Mouse (Mus musculus): Measurements from ENCODE around the gene Myh10. TPM values are rescaled to one million over a fixed set of nuclear protein-coding genes. Genes with fewer than 3 reads are reported as not detected.

Gene Myh10
- polyA plus RNA-seq, 1 experiment from 2014 or later, result 147 TPM

- Histone ChIP-seq H3K27me3 (ENCODE audit: insufficient read depth, low read length) (no peaks in the 10 kb centered on the region), H3K4me3 (ENCODE audit: low read length) (no peak overlapping the region), H3K4me1 (ENCODE audit: insufficient read depth, low read length) (peaks cover 21% of the 10 kb centered on the region; the same call in 1 of the 2 replicates), H3K36me3 (ENCODE audit: insufficient read depth, low read length) (no peaks in the 10 kb centered on the region), H3K9me3 (ENCODE audit: low read length) (no peaks in the 10 kb centered on the region), H3K27ac (ENCODE audit: low read length) (peak overlapping the region; percentile 57), H3K9ac (replicated peaks; ENCODE audit: low read length) (no peak overlapping the region), H3K4me2 (replicated peaks; ENCODE audit: low read depth, low read length) (no peak overlapping the region; the same call in 1 of the 2 replicates)
- WGBS, result 59% methylated on average over 5 of the region's 5 CpGs
- ATAC-seq (ENCODE audit: low FRiP score, low TSS enrichment), result no peak
These were observed 894 bp upstream of the Myh10 start for GRCm38 (mm10) chr11:68690465-68690864.

DNA sequence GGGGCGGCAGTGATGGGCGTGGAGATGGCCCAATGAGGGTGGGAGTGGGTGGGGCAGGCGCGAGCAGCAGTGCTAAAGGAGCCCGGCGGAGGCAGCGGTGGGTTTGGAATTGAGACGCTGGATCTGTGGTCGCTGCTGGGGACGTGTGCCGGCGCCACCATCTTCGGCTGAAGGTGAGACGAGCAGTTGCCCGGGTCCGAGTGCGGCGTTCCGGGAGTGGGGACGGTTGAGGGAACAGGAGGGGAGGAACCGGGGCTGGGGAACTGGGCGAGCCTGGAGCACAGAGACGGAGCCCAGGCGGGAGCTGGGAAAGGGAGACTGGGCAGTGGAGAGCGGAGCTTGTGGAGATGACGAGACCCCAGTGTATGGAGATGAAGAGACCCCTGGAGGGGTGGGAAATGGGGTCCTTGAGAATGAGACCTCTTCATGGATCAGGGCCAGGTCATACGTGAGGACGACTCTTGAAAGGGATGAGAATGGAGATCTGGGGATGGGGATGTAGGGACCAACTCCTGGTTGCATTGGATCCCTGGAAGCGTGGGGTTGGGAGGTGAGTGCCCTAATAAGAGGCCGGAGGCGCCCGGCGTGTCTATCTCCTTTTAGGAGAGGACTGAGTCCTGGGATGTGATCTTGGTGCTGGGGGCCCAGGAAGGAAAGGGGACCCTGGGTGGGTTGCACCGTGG lies 792 bp downstream of the Myh10 start:
- Histone ChIP-seq H3K27ac (ENCODE audit: low read length) (peak overlapping the region; percentile 99), H3K36me3 (ENCODE audit: insufficient read depth, low read length) (no peaks in the 10 kb centered on the region), H3K4me1 (ENCODE audit: insufficient read depth, low read length) (peaks cover 23% of the 10 kb centered on the region; the same call in 1 of the 2 replicates), H3K27me3 (ENCODE audit: insufficient read depth, low read length) (no peaks in the 10 kb centered on the region), H3K9ac (replicated peaks; ENCODE audit: low read length) (peak overlapping the region; percentile 97), H3K4me2 (replicated peaks; ENCODE audit: low read depth, low read length) (peak overlapping the region; percentile 76), H3K4me3 (ENCODE audit: low read length) (peak overlapping the region; percentile 93), H3K9me3 (ENCODE audit: low read length) (no peaks in the 10 kb centered on the region)
- WGBS, result 0% methylated on average over 34 of the region's 34 CpGs
- ATAC-seq (ENCODE audit: low FRiP score, low TSS enrichment), result peak; percentile 1; the same call in 1 of the 2 replicates

DNA sequence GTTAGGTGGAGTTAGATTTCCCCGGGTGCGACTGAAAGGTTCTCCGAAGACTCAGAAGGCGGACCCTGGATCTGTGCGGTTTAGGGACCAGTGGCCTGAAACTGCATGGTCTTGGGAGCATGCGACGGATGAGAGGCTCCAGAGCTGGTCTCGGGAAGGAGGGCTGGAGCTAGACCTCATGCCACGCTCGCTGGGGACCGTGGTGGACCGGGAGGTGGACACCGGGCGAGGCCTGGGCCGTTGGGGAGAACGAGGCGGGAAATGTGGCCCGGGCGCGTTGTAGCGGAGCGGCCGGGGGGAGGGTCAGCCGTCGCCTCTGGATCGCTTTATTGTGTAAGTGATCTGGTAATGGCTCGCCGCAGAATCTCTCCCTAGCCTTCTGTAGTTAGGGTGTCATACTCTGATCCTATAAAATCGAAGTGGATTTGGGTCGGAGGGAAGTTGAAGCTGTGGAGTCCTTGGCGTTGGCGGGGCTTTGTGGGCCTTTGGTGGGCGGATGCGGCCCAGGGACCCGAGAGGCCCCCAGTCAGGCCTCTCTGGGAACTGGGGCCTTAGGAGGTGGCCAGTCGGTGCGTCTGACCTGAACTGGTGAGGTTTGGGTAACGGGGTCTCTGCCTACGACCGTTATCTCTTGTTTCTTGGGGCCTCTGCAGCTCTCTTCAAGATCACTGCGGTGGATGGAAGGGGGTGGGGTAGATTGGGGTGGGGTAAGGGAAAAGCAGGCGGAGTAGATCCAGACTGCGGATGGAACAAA lies 1.5 kb downstream of the Myh10 start:
- H3K4me2 ChIP-seq (replicated peaks; ENCODE audit: low read depth, low read length), result peak overlapping the region; percentile 76
- H3K9me3 ChIP-seq (ENCODE audit: low read length), result no peaks in the 10 kb centered on the region
- ATAC-seq (ENCODE audit: low FRiP score, low TSS enrichment), result no peak
- H3K27ac ChIP-seq (ENCODE audit: low read length), result peak overlapping the region; percentile 99
- H3K4me1 ChIP-seq (ENCODE audit: insufficient read depth, low read length), result peaks cover 23% of the 10 kb centered on the region; the same call in 1 of the 2 replicates
- H3K9ac ChIP-seq (replicated peaks; ENCODE audit: low read length), result peak overlapping the region; percentile 97
- WGBS, result under 1% methylated on average over 43 of the region's 43 CpGs
- H3K36me3 ChIP-seq (ENCODE audit: insufficient read depth, low read length), result no peaks in the 10 kb centered on the region
- peak overlapping the region; percentile 93 for H3K4me3 ChIP-seq (ENCODE audit: low read length)
- no peaks in the 10 kb centered on the region for H3K27me3 ChIP-seq (ENCODE audit: insufficient read depth, low read length)

DNA sequence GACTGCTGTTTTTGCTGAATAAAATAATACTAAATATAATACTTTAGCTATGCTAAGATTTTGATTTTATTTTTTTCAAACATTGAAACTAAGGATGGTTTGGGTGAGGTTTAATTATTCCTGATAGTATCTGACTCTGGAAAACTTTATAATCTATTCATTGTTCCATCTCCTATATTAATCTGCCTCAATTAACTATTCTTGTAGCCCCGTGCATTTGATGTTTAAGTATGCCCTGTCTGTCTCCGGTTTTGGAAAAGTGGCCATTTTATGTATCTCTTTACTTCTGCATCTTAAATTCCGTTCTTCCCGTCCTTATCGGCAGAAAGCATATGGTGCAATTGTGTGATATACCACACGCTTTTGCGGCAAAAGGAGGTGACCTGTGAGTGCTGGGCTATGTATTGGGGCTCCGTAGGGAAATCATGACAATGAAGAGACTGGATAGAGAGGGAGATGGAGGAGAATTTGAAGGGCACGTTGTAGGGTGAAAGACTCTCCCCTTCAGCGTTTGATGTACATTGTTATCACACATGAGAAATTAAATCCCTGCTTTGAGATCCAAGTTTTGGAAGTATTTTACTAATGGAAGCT lies 2.2 kb downstream of the Myh10 start:
- peaks cover 23% of the 10 kb centered on the region; the same call in 1 of the 2 replicates for H3K4me1 ChIP-seq (ENCODE audit: insufficient read depth, low read length)
- H3K9ac ChIP-seq (replicated peaks; ENCODE audit: low read length), result peak overlapping the region; percentile 97
- no peak overlapping the region; the same call in 1 of the 2 replicates for H3K27ac ChIP-seq (ENCODE audit: low read length)
- peak overlapping the region; percentile 76 for H3K4me2 ChIP-seq (replicated peaks; ENCODE audit: low read depth, low read length)
- no peak for ATAC-seq (ENCODE audit: low FRiP score, low TSS enrichment)
- H3K9me3 ChIP-seq (ENCODE audit: low read length), result no peaks in the 10 kb centered on the region
- WGBS, result 8% methylated on average over 10 of the region's 10 CpGs
- no peaks in the 10 kb centered on the region for H3K27me3 ChIP-seq (ENCODE audit: insufficient read depth, low read length)
- no peaks in the 10 kb centered on the region for H3K36me3 ChIP-seq (ENCODE audit: insufficient read depth, low read length)
- peak overlapping the region; percentile 93 for H3K4me3 ChIP-seq (ENCODE audit: low read length)

- WGBS, result 88% methylated on average over 6 of the region's 6 CpGs
- ATAC-seq (ENCODE audit: low FRiP score, low TSS enrichment), result no peak
- H3K4me3 ChIP-seq (ENCODE audit: low read length), result no peak overlapping the region
- H3K9me3 ChIP-seq (ENCODE audit: low read length), result 0 out of 2 replicates have a peak, but pooled peaks cover 3% of the 10 kb centered on the region
- no peak overlapping the region for H3K27ac ChIP-seq (ENCODE audit: low read length)
- H3K4me2 ChIP-seq (replicated peaks; ENCODE audit: low read depth, low read length), result no peak overlapping the region
- no peaks in the 10 kb centered on the region for H3K27me3 ChIP-seq (ENCODE audit: insufficient read depth, low read length)
- peaks cover 4% of the 10 kb centered on the region; the same call in 1 of the 2 replicates for H3K4me1 ChIP-seq (ENCODE audit: insufficient read depth, low read length)
- peaks cover 57% of the 10 kb centered on the region for H3K36me3 ChIP-seq (ENCODE audit: insufficient read depth, low read length)
- no peak overlapping the region for H3K9ac ChIP-seq (replicated peaks; ENCODE audit: low read length)
These were observed 11.0 kb downstream of the Myh10 start for GRCm38 (mm10) chr11:68702370-68702769.

DNA sequence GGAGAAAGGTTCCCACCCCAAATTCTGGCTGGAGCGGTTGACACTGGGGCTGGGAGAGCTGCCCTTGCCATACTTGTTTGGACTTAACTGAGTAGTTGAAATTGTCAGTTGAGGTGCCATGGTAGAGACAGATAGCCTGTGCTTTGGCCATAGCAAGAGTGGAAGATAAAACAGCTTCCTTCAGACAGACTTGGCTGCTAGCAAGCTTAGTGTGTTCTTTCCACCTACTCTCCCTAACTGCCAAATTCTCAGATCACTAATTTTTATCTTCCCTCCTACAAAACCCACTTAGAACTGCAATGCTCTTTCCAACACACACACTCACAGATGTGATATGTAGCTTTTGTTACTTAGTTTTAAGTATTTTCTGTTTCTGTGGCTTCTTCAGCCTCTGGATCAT lies 12.0 kb downstream of the Myh10 start:
- no peak overlapping the region for H3K9ac ChIP-seq (replicated peaks; ENCODE audit: low read length)
- no peak for ATAC-seq (ENCODE audit: low FRiP score, low TSS enrichment)

GRCm38 (mm10) chr11:68704258-68704657 lies 12.9 kb downstream of the Myh10 start:
- Histone ChIP-seq H3K27ac (ENCODE audit: low read length) (no peak overlapping the region), H3K4me2 (replicated peaks; ENCODE audit: low read depth, low read length) (no peak overlapping the region), H3K9ac (replicated peaks; ENCODE audit: low read length) (no peak overlapping the region), H3K4me1 (ENCODE audit: insufficient read depth, low read length) (peaks cover 7% of the 10 kb centered on the region; the same call in 1 of the 2 replicates), H3K9me3 (ENCODE audit: low read length) (0 out of 2 replicates have a peak, but pooled peaks cover 3% of the 10 kb centered on the region), H3K36me3 (ENCODE audit: insufficient read depth, low read length) (peaks cover 56% of the 10 kb centered on the region), H3K27me3 (ENCODE audit: insufficient read depth, low read length) (no peaks in the 10 kb centered on the region), H3K4me3 (ENCODE audit: low read length) (no peak overlapping the region)
- WGBS, result 100% methylated on average over 1 of the region's 1 CpGs
- no peak for ATAC-seq (ENCODE audit: low FRiP score, low TSS enrichment)

More for the DNA sequence above, 12.0 kb downstream of the Myh10 start:
- Histone ChIP-seq H3K4me3 (ENCODE audit: low read length) (no peak overlapping the region), H3K27me3 (ENCODE audit: insufficient read depth, low read length) (no peaks in the 10 kb centered on the region), H3K4me2 (replicated peaks; ENCODE audit: low read depth, low read length) (no peak overlapping the region), H3K9me3 (ENCODE audit: low read length) (0 out of 2 replicates have a peak, but pooled peaks cover 3% of the 10 kb centered on the region), H3K4me1 (ENCODE audit: insufficient read depth, low read length) (peaks cover 7% of the 10 kb centered on the region; the same call in 1 of the 2 replicates), H3K36me3 (ENCODE audit: insufficient read depth, low read length) (peaks cover 61% of the 10 kb centered on the region), H3K27ac (ENCODE audit: low read length) (no peak overlapping the region)
- 79% methylated on average over 1 of the region's 1 CpGs for WGBS

DNA sequence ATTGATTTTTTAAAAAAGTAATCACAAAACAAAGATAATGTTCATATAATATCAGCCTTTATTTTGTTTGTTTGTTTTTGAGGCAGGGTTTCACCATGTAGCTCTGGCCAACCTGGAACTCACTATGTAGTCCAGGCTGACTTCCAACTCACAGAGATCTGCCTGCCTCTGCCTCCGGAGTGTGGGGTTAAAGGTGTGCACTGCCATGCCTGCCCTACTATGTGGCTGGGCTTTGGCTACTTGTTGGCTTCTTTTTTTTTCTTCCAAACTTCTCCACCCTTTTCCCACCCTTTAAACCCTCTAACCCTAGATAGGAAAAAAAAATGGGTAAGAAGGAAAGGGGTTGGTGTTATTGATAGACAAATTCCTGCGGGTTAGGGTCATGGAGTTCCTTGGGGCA lies 13.5 kb downstream of the Myh10 start:
- 90% methylated on average over 2 of the region's 2 CpGs for WGBS
- no peak overlapping the region for H3K4me3 ChIP-seq (ENCODE audit: low read length)
- peaks cover 10% of the 10 kb centered on the region; the same call in 1 of the 2 replicates for H3K4me1 ChIP-seq (ENCODE audit: insufficient read depth, low read length)
- H3K9ac ChIP-seq (replicated peaks; ENCODE audit: low read length), result no peak overlapping the region
- H3K27me3 ChIP-seq (ENCODE audit: insufficient read depth, low read length), result no peaks in the 10 kb centered on the region
- 0 out of 2 replicates have a peak, but pooled peaks cover 3% of the 10 kb centered on the region for H3K9me3 ChIP-seq (ENCODE audit: low read length)
- no peak overlapping the region for H3K4me2 ChIP-seq (replicated peaks; ENCODE audit: low read depth, low read length)
- no peak for ATAC-seq (ENCODE audit: low FRiP score, low TSS enrichment)
- H3K36me3 ChIP-seq (ENCODE audit: insufficient read depth, low read length), result peaks cover 50% of the 10 kb centered on the region
- no peak overlapping the region for H3K27ac ChIP-seq (ENCODE audit: low read length)

DNA sequence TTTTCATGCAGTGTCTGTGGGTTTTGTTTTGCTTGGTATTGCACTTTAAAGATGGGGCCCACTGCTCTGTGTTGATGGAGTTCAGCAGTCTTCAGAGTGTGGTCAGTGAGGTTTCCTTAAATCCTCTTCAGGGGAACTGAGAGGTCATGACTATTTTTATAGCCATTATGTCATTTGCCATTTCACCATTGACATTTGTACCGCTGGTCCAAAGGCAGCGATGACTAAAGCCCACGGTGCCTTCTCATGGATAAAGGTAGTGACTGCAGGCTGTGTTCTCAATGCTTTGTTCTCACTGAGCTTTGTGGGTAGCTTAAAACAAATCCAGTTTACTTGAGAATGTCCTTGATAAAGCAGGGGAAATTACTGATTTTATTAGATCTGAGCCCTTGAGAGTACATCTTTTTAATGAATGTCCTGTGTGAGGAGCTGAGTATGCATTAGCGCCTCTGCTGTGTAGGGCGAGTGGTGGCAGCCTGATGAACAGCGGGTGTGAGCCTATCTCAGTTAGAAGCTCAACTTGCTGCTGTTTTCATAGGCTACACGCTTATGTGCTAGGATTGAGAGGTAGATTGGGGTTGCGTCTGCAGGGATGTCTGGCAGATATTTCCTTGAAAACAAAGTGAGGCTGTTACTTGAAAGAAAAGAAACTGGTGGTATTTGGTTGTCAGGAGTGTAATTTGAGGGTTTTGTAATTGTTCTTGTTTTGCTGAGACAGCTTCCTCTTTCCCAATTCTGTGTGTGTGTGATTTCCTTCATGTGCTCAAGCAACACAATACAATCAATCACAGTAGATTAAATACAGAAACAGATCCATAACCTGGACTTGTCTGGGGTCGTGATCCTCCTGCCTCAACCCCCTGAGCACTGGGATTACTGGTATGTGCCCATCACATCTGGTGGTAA lies 15.4 kb downstream of the Myh10 start:
- no peaks in the 10 kb centered on the region for H3K27me3 ChIP-seq (ENCODE audit: insufficient read depth, low read length)
- WGBS, result 70% methylated on average over 9 of the region's 9 CpGs
- 0 out of 2 replicates have a peak, but pooled peaks cover 3% of the 10 kb centered on the region for H3K9me3 ChIP-seq (ENCODE audit: low read length)
- peaks cover 10% of the 10 kb centered on the region; the same call in 1 of the 2 replicates for H3K4me1 ChIP-seq (ENCODE audit: insufficient read depth, low read length)
- 0 out of 2 replicates have a peak overlapping the region, but pooled peaks have one; percentile 26 for H3K27ac ChIP-seq (ENCODE audit: low read length)
- peaks cover 33% of the 10 kb centered on the region for H3K36me3 ChIP-seq (ENCODE audit: insufficient read depth, low read length)
- no peak overlapping the region for H3K9ac ChIP-seq (replicated peaks; ENCODE audit: low read length)
- no peak for ATAC-seq (ENCODE audit: low FRiP score, low TSS enrichment)
- H3K4me3 ChIP-seq (ENCODE audit: low read length), result no peak overlapping the region
- H3K4me2 ChIP-seq (replicated peaks; ENCODE audit: low read depth, low read length), result no peak overlapping the region
